Mouse (Mus musculus) liver, postnatal 0 days (tissue): ENCODE measurements around the gene Bend7.

ENCODE experiments used
- CTCF ChIP-seq: sonication (generic); IDR thresholded peaks from 2 replicates; pipeline ENCODE4 v1.5.1; 2016; ENCODE audit warnings: antibody characterized with exemption, low read depth
- EP300 ChIP-seq: IDR thresholded peaks from 2 replicates; pipeline ENCODE4 v1.6.1; 2016; ENCODE audit warnings: antibody characterized with exemption, low read depth, mild to moderate bottlenecking

DNA sequence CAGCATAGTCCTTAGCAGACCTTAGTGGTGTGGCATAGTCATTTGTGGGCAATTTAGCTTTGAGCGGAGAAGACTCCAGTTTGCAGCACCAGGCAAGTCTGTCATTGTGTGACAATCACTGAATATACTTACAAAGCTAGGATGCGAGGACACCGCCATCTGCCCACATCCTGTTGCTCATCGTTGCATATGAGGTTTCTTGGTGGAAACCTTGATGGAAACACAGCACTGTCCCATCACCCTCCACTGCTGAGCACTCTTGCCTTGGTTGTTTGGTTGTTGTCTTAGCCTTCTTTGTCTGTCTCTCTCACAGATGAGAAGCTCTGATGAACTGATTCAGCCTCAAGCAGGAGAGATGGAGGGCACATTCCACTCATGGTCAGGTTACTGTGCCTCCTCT lies 12.5 kb downstream of the Bend7 start:
- TF ChIP-seq CTCF (no peak), EP300 (no peak)
